Mouse (Mus musculus): ENCODE measurements around the gene Tmem123.

Tmem123 gene

GRCm38 (mm10) chr9:7763614-7764300 lies at the start of gene Tmem123:
Tmem123 (plus strand) TSS chr9:7764041.
- in situ Hi-C loops (cut with MboI), result no loop called here

- in situ Hi-C loops (cut with MboI), result loop anchor here (10.0 kb wide), 1 partner anchor 181 kb away; no protein-coding TSS in a partner anchor
Observed at GRCm38 (mm10) chr9:7714062-7714907, 49.6 kb upstream of the Tmem123 start.

DNA sequence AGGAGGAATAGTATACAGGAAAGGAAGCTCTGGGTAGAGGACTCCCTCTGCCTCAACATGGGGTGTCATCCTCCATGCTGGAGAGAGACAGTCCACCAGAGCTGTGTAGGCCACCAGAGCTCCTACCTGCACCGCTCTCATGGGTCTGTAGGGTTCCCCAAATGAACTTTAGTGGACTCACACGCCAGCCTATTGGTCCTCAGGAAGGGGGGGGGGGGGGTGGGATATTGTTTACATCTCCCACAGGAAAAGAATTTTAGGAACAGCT lies 49.0 kb upstream of the Tmem123 start:
- in situ Hi-C loops (cut with MboI), result loop anchor here (10.0 kb wide), 1 partner anchor 180 kb away; no protein-coding TSS in a partner anchor

DNA sequence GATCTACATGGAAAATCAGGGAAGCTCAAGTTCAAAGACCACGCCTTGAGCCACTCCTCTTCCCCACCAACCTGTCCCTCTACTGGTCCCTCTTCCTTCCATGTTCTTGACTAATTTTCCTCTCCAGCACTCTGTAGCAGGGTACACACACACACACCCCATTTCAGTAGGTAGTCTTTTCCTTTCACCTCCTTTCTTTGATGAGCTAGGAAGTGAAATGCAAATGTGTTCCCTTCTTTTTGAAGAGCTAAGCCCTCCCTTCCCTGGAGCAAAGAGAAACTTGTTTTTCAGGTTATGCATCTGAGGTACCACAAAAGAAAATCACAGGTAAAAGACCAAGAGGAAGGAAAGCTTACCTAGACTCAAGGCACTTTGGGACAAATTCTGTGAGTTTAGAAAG lies 42.3 kb upstream of the Tmem123 start:
- in situ Hi-C loops (cut with MboI), result no loop called here

GRCm38 (mm10) chr9:7728997-7729396 lies 34.8 kb upstream of the Tmem123 start:
- in situ Hi-C loops (cut with MboI), result no loop called here

DNA sequence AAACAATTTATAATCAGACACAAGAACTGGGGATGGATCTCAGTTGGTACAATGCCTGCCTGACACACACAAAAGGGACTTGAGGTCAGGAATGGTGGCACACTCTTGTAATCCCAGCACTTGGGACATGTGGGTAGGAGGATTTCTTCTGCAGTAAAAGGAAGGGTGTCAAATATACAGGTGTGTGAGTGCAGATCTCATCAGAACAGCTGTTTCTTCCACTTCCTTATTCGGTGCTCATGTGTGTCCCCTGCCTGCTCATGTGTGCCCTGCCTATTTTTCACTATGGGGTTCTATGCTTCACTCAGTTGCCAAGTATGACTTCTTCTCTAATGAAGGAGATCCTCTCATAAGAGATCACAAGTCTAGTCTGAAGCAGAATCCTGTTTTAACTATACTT lies 21.1 kb upstream of the Tmem123 start:
- in situ Hi-C loops (cut with MboI), result no loop called here

DNA sequence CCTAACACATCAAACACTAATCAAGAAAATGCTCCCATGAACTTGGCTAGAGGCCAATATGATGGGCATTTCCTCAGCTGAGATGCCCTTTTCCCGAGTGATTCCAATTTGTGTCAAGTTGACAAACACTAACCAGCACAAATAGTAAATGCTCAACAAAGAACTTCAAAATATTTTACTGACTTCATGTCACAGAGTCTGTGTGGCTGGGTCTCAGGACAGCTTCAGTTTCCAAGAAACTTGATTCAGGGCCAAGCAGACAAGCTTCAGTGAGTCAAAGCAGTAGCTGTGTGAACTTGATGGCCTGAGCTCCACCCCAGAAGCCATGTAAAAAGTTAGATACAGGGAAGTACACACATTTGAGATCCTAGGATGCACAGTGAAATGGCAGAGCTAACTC lies 19.7 kb upstream of the Tmem123 start:
- in situ Hi-C loops (cut with MboI), result no loop called here

- in situ Hi-C loops (cut with MboI), result no loop called here
Observed at GRCm38 (mm10) chr9:7748881-7749280, 15.0 kb upstream of the Tmem123 start.

GRCm38 (mm10) chr9:7749537-7749936 lies 14.3 kb upstream of the Tmem123 start:
- in situ Hi-C loops (cut with MboI), result no loop called here

DNA sequence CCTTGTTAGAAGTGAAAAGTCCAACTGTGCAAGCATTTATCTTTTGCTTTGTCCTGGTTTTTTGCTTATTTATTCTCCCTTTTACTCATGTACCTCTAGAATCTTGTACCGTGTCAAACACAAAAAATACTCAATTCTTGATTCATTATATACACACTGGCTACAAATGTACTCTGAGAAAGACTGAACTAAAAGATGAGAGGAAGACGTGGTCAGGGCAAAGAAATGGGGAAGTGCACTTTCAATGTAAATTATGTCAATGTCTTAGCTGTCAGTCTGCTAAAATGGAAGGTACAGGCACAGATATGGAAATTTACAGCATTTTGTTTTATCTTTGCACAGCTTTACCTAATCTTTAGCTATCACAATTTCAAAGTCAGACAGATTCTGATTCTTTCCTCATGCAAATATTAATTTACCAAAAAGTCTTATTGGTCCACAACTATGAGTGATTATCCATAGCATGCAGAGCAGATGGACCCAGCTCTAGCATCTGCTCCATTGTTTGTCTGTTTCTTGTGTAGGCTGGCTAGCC lies 7.9 kb upstream of the Tmem123 start:
- in situ Hi-C loops (cut with MboI), result no loop called here

GRCm38 (mm10) chr9:7761906-7762455 lies 1.9 kb upstream of the Tmem123 start:
- in situ Hi-C loops (cut with MboI), result no loop called here

DNA sequence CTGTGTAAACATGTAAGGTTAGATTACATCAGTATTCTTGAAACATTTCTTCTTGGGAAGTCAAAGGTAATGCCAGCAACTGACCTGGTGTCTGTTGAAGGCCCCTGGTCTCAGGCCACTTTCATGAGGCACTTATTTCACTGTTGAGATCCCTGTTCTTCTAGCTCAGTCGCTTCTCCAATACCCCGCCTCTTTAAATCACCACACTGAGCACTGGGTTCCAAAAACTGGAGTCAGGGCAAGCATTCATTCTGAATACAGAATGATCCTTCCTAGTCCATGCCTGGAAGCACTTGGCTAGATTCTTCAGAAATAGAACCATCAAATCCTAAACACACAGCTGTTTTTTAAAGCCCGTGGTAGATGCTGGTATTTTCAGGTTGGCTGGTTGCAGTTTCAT lies 1.1 kb upstream of the Tmem123 start:
- in situ Hi-C loops (cut with MboI), result no loop called here

- in situ Hi-C loops (cut with MboI), result no loop called here
Observed at GRCm38 (mm10) chr9:7764463-7764871, 626 bp downstream of the Tmem123 start.

DNA sequence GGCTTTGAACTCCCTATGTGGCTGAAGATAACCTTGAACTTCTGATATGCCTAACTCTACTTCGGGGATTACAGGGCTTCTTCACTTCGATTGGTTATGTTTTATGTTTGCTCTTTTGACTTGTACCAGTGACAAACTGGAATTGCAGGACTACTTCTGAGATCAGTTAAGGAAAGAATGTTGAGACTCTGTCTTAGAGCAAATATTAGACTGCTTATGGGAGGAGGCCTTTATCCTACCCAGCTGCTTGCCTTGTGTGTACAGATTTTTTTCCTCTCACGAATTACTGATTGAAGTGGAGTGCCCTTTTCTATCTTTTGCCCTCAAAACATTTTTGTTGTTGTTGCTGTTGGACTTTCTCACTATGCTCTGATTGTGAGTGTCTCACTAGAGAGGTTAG lies 1.4 kb downstream of the Tmem123 start:
- in situ Hi-C loops (cut with MboI), result no loop called here

- in situ Hi-C loops (cut with MboI), result no loop called here
Observed at GRCm38 (mm10) chr9:7766582-7766981, 2.7 kb downstream of the Tmem123 start.

DNA sequence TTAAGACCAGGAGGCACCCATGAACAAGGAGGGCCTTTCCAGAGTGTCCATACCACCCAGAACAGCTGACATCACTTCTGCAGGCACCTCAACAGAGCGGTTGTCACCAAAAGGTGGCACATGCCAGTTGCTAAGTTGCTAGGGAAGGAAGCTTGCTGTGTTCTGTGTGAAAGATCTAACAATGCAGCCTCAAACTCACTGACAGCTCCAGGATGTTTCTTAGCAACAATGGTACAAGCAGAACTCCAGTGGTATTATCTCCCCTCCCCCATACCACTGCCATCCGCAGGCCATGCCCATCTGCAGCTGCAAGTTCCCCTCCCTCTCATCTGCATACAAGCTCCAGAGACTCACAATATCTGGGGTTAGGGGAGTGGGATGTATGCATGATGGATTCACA lies 3.7 kb downstream of the Tmem123 start:
- in situ Hi-C loops (cut with MboI), result no loop called here

- in situ Hi-C loops (cut with MboI), result no loop called here
Observed at GRCm38 (mm10) chr9:7769081-7769480, 5.2 kb downstream of the Tmem123 start.

DNA sequence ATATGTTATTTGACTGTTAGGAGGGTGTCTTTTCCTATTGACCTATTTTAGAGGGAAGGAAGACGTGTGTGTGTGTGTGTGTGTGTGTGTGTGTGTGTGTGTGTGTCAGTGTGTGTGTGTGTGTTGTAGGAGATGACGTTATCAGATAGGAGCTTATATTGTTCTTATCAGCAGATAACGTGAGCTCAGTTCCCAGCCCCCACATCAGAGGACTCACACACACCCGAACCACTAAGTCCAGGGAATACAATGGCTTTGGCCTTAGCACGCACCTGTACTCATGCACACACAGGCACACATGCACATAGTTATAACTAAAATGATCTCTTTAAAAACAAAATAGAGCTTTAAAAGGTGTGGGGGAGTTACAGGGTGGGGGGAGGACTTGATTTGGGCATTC lies 5.7 kb downstream of the Tmem123 start:
- in situ Hi-C loops (cut with MboI), result no loop called here

DNA sequence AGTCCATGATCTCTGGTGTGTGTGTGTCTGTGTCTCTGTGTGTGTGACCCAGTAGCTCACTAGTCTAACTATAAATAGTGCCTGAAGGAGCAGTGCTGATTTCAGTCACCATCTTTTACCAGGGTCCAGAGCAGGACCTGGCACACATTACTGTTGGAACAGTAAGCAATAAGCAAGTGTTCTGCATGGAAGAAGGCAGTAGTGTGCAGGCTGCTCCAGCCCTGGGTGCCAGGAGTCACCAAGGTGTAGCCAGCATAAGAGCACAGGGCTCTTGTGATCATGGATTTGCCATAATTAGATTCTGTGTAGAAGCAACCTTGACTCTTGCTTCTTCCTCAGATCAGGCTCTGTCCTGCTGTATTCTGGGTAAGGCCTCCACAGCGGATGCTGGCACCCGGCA lies 8.5 kb downstream of the Tmem123 start:
- in situ Hi-C loops (cut with MboI), result loop anchor here (10.0 kb wide), 1 partner anchor 62 kb away; the partner anchor contains the start of gene Birc2

DNA sequence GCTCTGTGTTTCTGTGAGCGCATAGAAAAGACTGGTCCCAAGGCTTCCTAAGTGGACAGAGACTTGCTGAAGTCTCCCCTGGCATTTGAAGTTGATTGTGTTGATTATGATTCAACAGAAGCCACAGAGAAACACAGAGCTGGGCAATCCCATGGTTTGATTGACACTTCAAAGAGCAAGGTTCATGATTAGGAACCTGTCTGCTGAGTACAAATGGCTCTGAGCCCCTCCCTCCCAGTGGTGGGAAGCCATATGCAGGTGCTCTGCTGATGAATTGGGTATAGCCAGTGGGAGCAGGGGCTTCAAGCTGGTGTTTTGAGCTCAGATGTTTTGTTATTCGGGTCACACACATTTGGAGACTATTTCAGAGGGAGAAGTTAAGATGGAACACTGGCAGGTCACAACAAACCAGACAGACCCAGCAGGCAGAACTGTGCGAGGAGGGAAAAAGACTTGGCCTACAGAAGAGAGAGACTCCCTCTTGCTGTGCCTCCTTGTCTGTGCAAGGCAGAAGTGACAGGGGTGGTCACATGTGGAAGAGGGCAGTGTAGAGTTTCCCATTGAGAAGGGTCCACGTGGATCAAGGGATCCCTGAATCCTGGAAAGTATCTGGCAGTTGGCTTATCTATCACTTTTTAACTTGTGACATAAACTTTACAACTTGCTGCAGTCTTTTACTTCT lies 9.1 kb downstream of the Tmem123 start:
- in situ Hi-C loops (cut with MboI), result loop anchor here (10.0 kb wide), 1 partner anchor 62 kb away; the partner anchor contains the start of gene Birc2

DNA sequence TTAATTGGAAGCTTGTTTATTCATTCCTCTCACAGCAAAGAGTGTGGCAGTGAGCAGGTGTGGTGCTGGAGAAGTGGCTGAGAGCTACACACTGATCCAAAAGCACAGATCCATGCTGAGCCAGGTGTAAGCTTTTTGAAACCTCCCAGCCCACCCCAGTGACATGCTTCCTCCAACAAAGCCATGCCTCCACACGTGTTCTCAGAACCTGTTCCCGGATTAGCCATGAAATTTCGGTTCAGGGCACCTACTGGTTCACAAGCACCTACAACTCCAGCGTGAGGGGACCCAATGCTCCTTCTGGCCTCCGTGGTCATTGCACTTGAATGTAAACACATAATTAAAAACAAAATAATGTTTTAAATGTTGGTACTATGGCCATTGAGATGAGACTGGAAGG lies 9.8 kb downstream of the Tmem123 start:
- in situ Hi-C loops (cut with MboI), result loop anchor here (10.0 kb wide), 1 partner anchor 61 kb away; the partner anchor contains the start of gene Birc2

- in situ Hi-C loops (cut with MboI), result loop anchor here (10.0 kb wide), 1 partner anchor 60 kb away; the partner anchor contains the start of gene Birc2
Observed at GRCm38 (mm10) chr9:7774538-7774937, 10.7 kb downstream of the Tmem123 start.

Measured in mature B cell (primary cell).